Mouse (Mus musculus) heart, embryonic 14.5 days (tissue): ENCODE measurements around the gene St3gal4. TPM values are rescaled to one million over a fixed set of nuclear protein-coding genes. Genes with fewer than 3 reads are reported as not detected.

Experiments used
- ATAC-seq: fragments of 200-750 bp; cut with Nextera tagmentation; 2 replicates; pipeline ENCODE4 v1.8.0; 2017; ENCODE audit warnings: low read depth, moderate TSS enrichment; ENCODE audit not compliant: insufficient number of reproducible peaks, insufficient read depth, low FRiP score
- H3K27ac ChIP-seq, 2 experiments: fragments of 200-500 bp in 1 of 2; fragments of 300-500 bp in 1 of 2; sonication (generic) in 1 of 2; replicated peaks in 1 of 2; 2 replicates each; pipeline ENCODE4 v1.5.1; 2012 to 2014; ENCODE audit warnings: low read depth in 2 of 2, low read length in 2 of 2, control low read depth in 1 of 2, mild to moderate bottlenecking in 1 of 2, mixed read lengths in 1 of 2; ENCODE audit not compliant: control insufficient read depth in 1 of 2, insufficient read depth in 1 of 2
- H3K27me3 ChIP-seq: fragments of 300-500 bp; sonication (generic); 2 replicates; pipeline ENCODE4 v1.6.1; 2014; ENCODE audit warnings: mild to moderate bottlenecking, low read length, control low read depth; ENCODE audit not compliant: control insufficient read depth, insufficient read depth
- H3K36me3 ChIP-seq: fragments of 300-500 bp; sonication (generic); 2 replicates; pipeline ENCODE4 v1.6.1; 2014; ENCODE audit warnings: mild to moderate bottlenecking, control low read depth, low read length, mixed read lengths; ENCODE audit not compliant: control insufficient read depth, insufficient read depth
- H3K4me1 ChIP-seq, 2 experiments: fragments of 200-500 bp in 1 of 2; fragments of 300-500 bp in 1 of 2; sonication (generic) in 1 of 2; 2 replicates each; pipeline ENCODE4 v1.6.1; 2012 to 2014; ENCODE audit warnings: low read length in 2 of 2, control low read depth in 1 of 2, mixed read lengths in 1 of 2; ENCODE audit not compliant: control insufficient read depth in 2 of 2, insufficient read depth in 2 of 2
- H3K4me2 ChIP-seq: fragments of 300-500 bp; sonication (generic); 2 replicates; pipeline ENCODE4 v1.6.1; 2014; ENCODE audit warnings: mild to moderate bottlenecking, low read length
- H3K4me3 ChIP-seq, 2 experiments: fragments of 200-500 bp in 1 of 2; fragments of 300-500 bp in 1 of 2; sonication (generic) in 1 of 2; 2 replicates each; pipeline ENCODE4 v1.5.1; 2012 to 2014; ENCODE audit warnings: low read length in 2 of 2, mild to moderate bottlenecking in 2 of 2, control low read depth in 1 of 2, low read depth in 1 of 2, moderate library complexity in 1 of 2; ENCODE audit not compliant: control insufficient read depth in 1 of 2, insufficient read depth in 1 of 2
- H3K9ac ChIP-seq: fragments of 300-500 bp; sonication (generic); 2 replicates; pipeline ENCODE4 v1.6.1; 2014; ENCODE audit warnings: mild to moderate bottlenecking, low read length
- H3K9me3 ChIP-seq: fragments of 300-500 bp; sonication (generic); 2 replicates; pipeline ENCODE4 v1.6.1; 2016; ENCODE audit warnings: low read length, control low read depth; ENCODE audit not compliant: control insufficient read depth
- WGBS: fragments of 180-500 bp; shearing (Covaris S2); extraction: QIAGEN DNeasy Blood & Tissue Kit; methylation state at CpG from one replicate; pipeline ENCODE4 v1.1.7; 2014; 5-methylcytosine and 5-hydroxymethylcytosine counted together
- polyA plus RNA-seq: library from polyadenylated mRNA; unstranded; fragments of >200 nt; fragmentation: Nextera tagmentation; extraction: Ambion mirVana; gene quantifications from 2 replicates; pipeline ENCODE4 v1.2.1, GENCODE M21; 2014

St3gal4 gene
- polyA plus RNA-seq = 22.9 and 25.1 TPM in 2 replicates

- no peak within 1 kb of the TSS for H3K9ac ChIP-seq
Observed at GRCm38 (mm10) chr9:35119168-35119567, at the start of gene St3gal4. Gene St3gal4, minus strand, starts transcription at chr9:35119268.

GRCm38 (mm10) chr9:35166798-35167635 lies 47.9 kb upstream of the St3gal4 start:
- no peak for ATAC-seq
- Histone ChIP-seq H3K9me3 (no peaks in the 10 kb centered on the region), H3K27me3 (no peaks in the 10 kb centered on the region), H3K9ac (no peak overlapping the region), H3K27ac (no peak overlapping the region), H3K4me3 (no peak overlapping the region), H3K36me3 (peaks cover 32% of the 10 kb centered on the region), H3K4me2 (no peak overlapping the region), H3K4me1 (no peaks in the 10 kb centered on the region)
- 67% methylated on average over 9 of the region's 9 CpGs for WGBS

More at GRCm38 (mm10) chr9:35119168-35119567, at the start of gene St3gal4:
- H3K4me3 ChIP-seq = no peak within 1 kb of the TSS
- H3K4me2 ChIP-seq = peak within 1 kb of the TSS; percentile 91
- H3K36me3 ChIP-seq = 0 out of 2 replicates have a peak, but pooled peaks cover 9% of the 10 kb centered on the region
- H3K27ac ChIP-seq = peak within 1 kb of the TSS; percentile 67 to 91; a peak in 3 of 4 replicates
- H3K27me3 ChIP-seq = no peaks in the 10 kb centered on the region
- ATAC-seq = no peak
- 77% methylated on average over 6 of the region's 6 CpGs for WGBS
- no peaks in the 10 kb centered on the region for H3K9me3 ChIP-seq
- H3K4me1 ChIP-seq = peaks cover 9 to 27% of the 10 kb centered on the region in 2 experiments

DNA sequence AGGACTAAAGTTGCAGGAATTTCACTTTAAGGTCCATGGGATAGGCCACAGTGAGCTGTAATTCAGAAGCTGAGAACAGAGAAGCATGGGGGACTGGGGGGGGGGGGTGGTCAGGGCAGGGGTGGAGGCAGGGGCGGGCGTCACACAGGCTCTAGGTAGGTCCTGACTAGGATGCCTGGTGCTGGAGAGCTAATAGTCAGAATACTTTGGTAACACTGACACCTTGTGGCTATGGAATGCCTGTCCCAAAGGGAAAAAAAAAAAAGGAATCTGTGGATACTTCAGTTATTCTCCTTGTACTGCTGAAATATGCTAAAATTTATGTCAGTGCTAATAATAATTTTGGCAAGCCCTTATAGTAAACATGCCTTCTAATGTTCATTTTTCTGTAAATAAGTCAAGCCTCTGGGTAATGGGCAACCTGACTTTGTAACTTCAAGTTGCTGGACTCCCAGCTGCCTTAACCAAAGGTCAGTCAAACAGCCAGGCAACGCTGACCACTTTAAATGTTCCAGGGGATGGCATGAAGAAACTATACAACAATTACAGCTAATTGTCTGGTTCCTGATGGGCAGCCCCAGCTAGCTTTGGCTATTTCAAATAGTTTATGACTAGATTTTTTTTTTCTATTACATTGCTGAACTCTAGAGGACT lies 47.2 kb upstream of the St3gal4 start:
- Histone ChIP-seq H3K27ac (no peak overlapping the region), H3K36me3 (peaks cover 32% of the 10 kb centered on the region), H3K4me3 (no peak overlapping the region), H3K4me2 (no peak overlapping the region), H3K4me1 (no peaks in the 10 kb centered on the region), H3K9me3 (no peaks in the 10 kb centered on the region), H3K27me3 (no peaks in the 10 kb centered on the region), H3K9ac (no peak overlapping the region)
- ATAC-seq = no peak
- 24% methylated on average over 3 of the region's 3 CpGs for WGBS

- 70% methylated on average over 5 of the region's 5 CpGs for WGBS
- ATAC-seq = no peak
- no peak overlapping the region for H3K9ac ChIP-seq
- no peaks in the 10 kb centered on the region for H3K9me3 ChIP-seq
- peaks cover 16% of the 10 kb centered on the region for H3K36me3 ChIP-seq
- no peak overlapping the region for H3K4me3 ChIP-seq
- H3K4me2 ChIP-seq = no peak overlapping the region
- H3K4me1 ChIP-seq = no peaks in the 10 kb centered on the region
- no peak overlapping the region for H3K27ac ChIP-seq
- no peaks in the 10 kb centered on the region for H3K27me3 ChIP-seq
Observed at GRCm38 (mm10) chr9:35164142-35164874, 45.2 kb upstream of the St3gal4 start.

GRCm38 (mm10) chr9:35163011-35163690 lies 44.1 kb upstream of the St3gal4 start:
- Histone ChIP-seq H3K4me3 (no peak overlapping the region), H3K4me1 (no peaks in the 10 kb centered on the region), H3K27ac (no peak overlapping the region), H3K9ac (no peak overlapping the region), H3K36me3 (peaks cover 12% of the 10 kb centered on the region), H3K27me3 (no peaks in the 10 kb centered on the region), H3K4me2 (no peak overlapping the region), H3K9me3 (no peaks in the 10 kb centered on the region)
- no peak for ATAC-seq
- WGBS = 77% methylated on average over 11 of the region's 11 CpGs

DNA sequence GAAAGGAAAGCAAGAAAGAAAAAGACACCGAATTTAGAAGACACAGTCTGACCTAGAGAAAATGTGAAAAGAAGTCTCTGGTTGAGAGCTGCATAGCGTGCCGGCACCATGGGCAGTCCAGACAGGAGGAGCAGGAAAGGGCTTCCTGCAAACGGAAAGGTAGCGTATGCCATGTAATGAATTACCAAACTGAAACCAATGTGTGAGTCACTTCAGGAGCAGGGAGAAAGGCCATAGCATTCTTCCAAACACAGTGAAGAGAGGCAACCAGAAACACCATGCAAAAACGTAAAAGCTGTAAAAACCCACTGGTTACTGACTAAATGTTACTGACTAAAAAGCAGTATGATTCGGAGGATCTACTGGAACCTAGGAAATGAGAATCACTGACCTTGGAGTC lies 42.7 kb upstream of the St3gal4 start:
- no peaks in the 10 kb centered on the region for H3K27me3 ChIP-seq
- H3K9me3 ChIP-seq = no peaks in the 10 kb centered on the region
- 87% methylated on average over 7 of the region's 7 CpGs for WGBS
- H3K4me1 ChIP-seq = 0 out of 4 replicates have a peak, but pooled peaks cover 0 to 3% of the 10 kb centered on the region in 2 experiments
- H3K4me2 ChIP-seq = no peak overlapping the region
- H3K9ac ChIP-seq = no peak overlapping the region
- H3K4me3 ChIP-seq = no peak overlapping the region
- no peak overlapping the region for H3K27ac ChIP-seq
- ATAC-seq = no peak
- peaks cover 12% of the 10 kb centered on the region for H3K36me3 ChIP-seq

DNA sequence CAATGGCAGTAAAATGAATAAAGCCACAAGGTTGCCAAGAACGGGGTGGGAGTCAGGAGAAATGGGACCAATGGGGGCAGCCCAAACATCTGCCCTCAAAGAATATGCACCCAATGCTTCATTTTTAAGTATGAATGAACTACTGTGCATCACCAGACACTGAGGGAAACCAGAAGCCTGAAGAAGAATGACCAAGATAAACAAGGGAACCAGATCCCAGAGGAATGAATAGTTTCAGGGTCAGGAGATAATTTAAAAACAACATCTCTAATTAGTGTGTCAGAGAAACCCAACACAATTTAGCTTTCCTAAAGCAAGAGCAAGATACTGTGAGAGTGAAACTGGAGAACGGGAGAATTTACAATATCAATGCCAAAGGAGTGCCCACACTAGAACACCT lies 41.6 kb upstream of the St3gal4 start:
- Histone ChIP-seq H3K4me3 (no peak overlapping the region), H3K4me1 (peaks cover 0 to 9% of the 10 kb centered on the region in 2 experiments; a peak in 1 of 4 replicates), H3K36me3 (peaks cover 12% of the 10 kb centered on the region), H3K27ac (no peak overlapping the region), H3K9me3 (no peaks in the 10 kb centered on the region), H3K9ac (no peak overlapping the region), H3K27me3 (no peaks in the 10 kb centered on the region), H3K4me2 (no peak overlapping the region)
- ATAC-seq = no peak
- WGBS = 70% methylated on average over 2 of the region's 2 CpGs
